Mouse (Mus musculus) MEL (cell line): Measurements from ENCODE around the gene Tspan11.

Experiments used
- BHLHE40 ChIP-seq: IDR thresholded peaks from 2 replicates; pipeline ENCODE4 v1.6.1; 2012; ENCODE audit warnings: low read depth, mild to moderate bottlenecking, inconsistent platforms, low read length, improper control_type of control experiment, borderline replicate concordance
- CHD2 ChIP-seq: IDR thresholded peaks from 2 replicates; pipeline ENCODE4 v1.6.1; 2011; ENCODE audit warnings: low read length, improper control_type of control experiment
- CTCF ChIP-seq, 3 experiments: IDR thresholded peaks in 2 of 3; conservative IDR thresholded peaks in 1 of 3; 2 replicates each; pipeline ENCODE4 v1.5.1; 2011 to 2012; ENCODE audit warnings: low read length in 3 of 3, low read depth in 2 of 3, mild to moderate bottlenecking in 2 of 3, improper control_type of control experiment in 1 of 3, inconsistent platforms in 1 of 3, mixed read lengths in 1 of 3, moderate library complexity in 1 of 3; ENCODE audit not compliant: control insufficient read depth in 1 of 3, insufficient read depth in 1 of 3, poor library complexity in 1 of 3, severe bottlenecking in 1 of 3
- EP300 ChIP-seq, 2 experiments: IDR thresholded peaks; 2 replicates each; pipeline ENCODE4 v1.6.1; 2011; ENCODE audit warnings: improper control_type of control experiment in 2 of 2, low read length in 2 of 2, low read depth in 1 of 2, mild to moderate bottlenecking in 1 of 2
- HCFC1 ChIP-seq: IDR thresholded peaks from 2 replicates; pipeline ENCODE4 v1.6.1; 2012; ENCODE audit warnings: low read depth, mild to moderate bottlenecking, inconsistent platforms, low read length, improper control_type of control experiment, moderate library complexity
- MAX ChIP-seq: IDR thresholded peaks from 2 replicates; pipeline ENCODE4 v1.6.1; 2011; ENCODE audit warnings: low read length, improper control_type of control experiment
- MXI1 ChIP-seq: IDR thresholded peaks from 2 replicates; pipeline ENCODE4 v1.6.1; 2011; ENCODE audit warnings: mild to moderate bottlenecking, low read depth, low read length, improper control_type of control experiment
- MYB ChIP-seq: IDR thresholded peaks from 2 replicates; pipeline ENCODE4 v1.6.1; 2011; ENCODE audit warnings: mild to moderate bottlenecking, low read depth, low read length, improper control_type of control experiment
- POLR2A ChIP-seq, 2 experiments: IDR thresholded peaks; 2 replicates each; pipeline ENCODE4 v1.6.1; 2011 to 2012; ENCODE audit warnings: low read length in 2 of 2, mild to moderate bottlenecking in 2 of 2, control low read depth in 1 of 2, improper control_type of control experiment in 1 of 2, low read depth in 1 of 2, moderate library complexity in 1 of 2; ENCODE audit not compliant: control insufficient read depth in 1 of 2, insufficient read depth in 1 of 2, poor library complexity in 1 of 2
- TCF12 ChIP-seq: IDR thresholded peaks from 2 replicates; pipeline ENCODE4 v1.6.1; 2014; ENCODE audit warnings: low read depth, mild to moderate bottlenecking, inconsistent platforms, low read length, improper control_type of control experiment, moderate library complexity
- USF1 ChIP-seq: IDR thresholded peaks from 2 replicates; pipeline ENCODE4 v1.6.1; 2014; ENCODE audit warnings: low read depth, mild to moderate bottlenecking, inconsistent platforms, low read length, improper control_type of control experiment, moderate library complexity
- ZC3H11A ChIP-seq: IDR thresholded peaks from 2 replicates; pipeline ENCODE4 v1.6.1; 2012; ENCODE audit warnings: low read depth, mild to moderate bottlenecking, inconsistent platforms, low read length, improper control_type of control experiment
- ZKSCAN1 ChIP-seq: IDR thresholded peaks from 2 replicates; pipeline ENCODE4 v1.6.1; 2012; ENCODE audit warnings: low read depth, mild to moderate bottlenecking, inconsistent platforms, low read length, improper control_type of control experiment, moderate library complexity

DNA sequence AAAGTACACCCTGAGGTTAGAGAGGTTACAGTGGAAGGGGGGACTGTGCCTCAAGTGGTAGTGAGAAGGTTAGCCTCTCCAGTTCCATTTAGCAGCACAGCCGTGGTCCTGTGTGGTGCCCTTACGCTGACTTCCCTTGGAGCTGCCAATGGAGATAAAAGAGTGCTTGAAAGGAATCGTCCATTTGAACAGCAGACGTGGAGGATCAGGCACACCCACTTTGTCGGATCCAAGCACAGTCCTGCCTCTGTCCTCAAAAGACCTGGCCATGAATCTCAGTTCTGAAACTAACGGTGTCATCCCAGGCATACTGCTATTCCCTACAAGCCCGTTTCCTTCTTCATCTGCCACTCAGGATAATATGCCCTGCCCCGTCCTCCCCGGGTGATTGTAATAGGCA is 34.6 kb downstream of the Tspan11 start:
- TF ChIP-seq USF1 (no peak), BHLHE40 (no peak), MXI1 (no peak), MYB (no peak), CTCF (IDR thresholded peaks at IDR 0.05 in 2 of 3, conservative IDR thresholded peaks at IDR 0.05 in 1 of 3; ENCODE audit: control insufficient read depth in 1 of 3, insufficient read depth in 1 of 3, low read depth in 2 of 3, low read length in 3 of 3, poor library complexity in 1 of 3, severe bottlenecking in 1 of 3) (no peak), TCF12 (no peak), ZKSCAN1 (no peak), EP300 (IDR thresholded peaks at IDR 0.05; ENCODE audit: low read depth in 1 of 2, low read length in 2 of 2) (no peak), POLR2A (IDR thresholded peaks at IDR 0.05; ENCODE audit: control insufficient read depth in 1 of 2, insufficient read depth in 1 of 2, low read depth in 1 of 2, low read length in 2 of 2, poor library complexity in 1 of 2) (no peak), MAX (no peak), HCFC1 (no peak), CHD2 (no peak), ZC3H11A (no peak)
